Mouse (Mus musculus): ENCODE measurements around the gene Nrarp.

DNA sequence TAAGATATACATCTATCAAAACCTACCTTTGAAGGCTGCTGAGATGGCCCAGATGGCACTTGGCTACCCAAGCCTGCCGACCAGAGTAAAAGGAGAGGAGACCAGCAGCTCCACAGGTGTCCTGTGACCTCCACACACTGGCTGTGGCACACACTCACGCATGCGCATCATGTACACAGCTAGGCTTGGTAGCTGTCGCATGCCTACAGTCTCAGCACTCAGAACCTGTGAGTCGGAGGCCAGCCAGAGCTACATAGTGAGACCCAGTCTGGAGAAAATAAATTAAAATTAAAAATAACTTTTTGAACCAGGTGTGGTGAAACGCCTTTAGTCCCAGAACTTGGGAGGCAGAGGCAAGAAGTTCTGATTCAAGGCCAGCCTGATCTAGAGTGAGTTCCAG is 7.3 kb downstream of the Nrarp start:
- TF ChIP-seq EP300 (IDR thresholded peaks at IDR 0.05) (no peak), CTCF (IDR thresholded peaks at IDR 0.05) (no peak)
